Mouse (Mus musculus) erythroid progenitor cell, adult 5-6 weeks (primary cell): ENCODE data around the gene Yap1. TPM values are rescaled to one million over a fixed set of nuclear protein-coding genes. Genes with fewer than 3 reads are reported as not detected.

Experiments
- total RNA-seq, 2 experiments: library from RNA; stranded (forward) in 1 of 2; stranded (reverse) in 1 of 2; fragments of 150-400 nt in 1 of 2; fragments of 186-747, 209-891 nt in 1 of 2; gene quantifications; 2 replicates each; pipeline versions ENCODE4 v1.2.3 to v1.2.4; 2015 to 2017; ENCODE audit warnings: low replicate concordance in 2 of 2

Yap1 gene
- total RNA-seq, 2 experiments from 2014 or later, result 2.5 TPM; not detected in 1

Other genes starting within 250 kb of the Yap1 start
- gene Tmem123, start 240.6 kb downstream of the Yap1 start, total RNA-seq (2015; ENCODE audit: low replicate concordance), result 57.3 and 114 TPM in 2 replicates
- gene Tmem123, start 240.6 kb downstream of the Yap1 start, total RNA-seq (2017; ENCODE audit: low replicate concordance), result 46.1 and 53.9 TPM in 2 replicates
- gene Birc2, start 167.5 kb downstream of the Yap1 start, total RNA-seq (2015; ENCODE audit: low replicate concordance), result 56.6 and 59.9 TPM in 2 replicates
- 45.6 and 63.0 TPM in 2 replicates for gene Birc2, start 167.5 kb downstream of the Yap1 start, total RNA-seq (2017; ENCODE audit: low replicate concordance)
- gene Birc3, start 131.4 kb downstream of the Yap1 start, total RNA-seq (2015; ENCODE audit: low replicate concordance), result 6.7 and 12.3 TPM in 2 replicates
- gene Birc3, start 131.4 kb downstream of the Yap1 start, total RNA-seq (2017; ENCODE audit: low replicate concordance), result 12.0 and 18.7 TPM in 2 replicates
- gene Cfap300, start 38.2 kb upstream of the Yap1 start, total RNA-seq (2015; ENCODE audit: low replicate concordance), result not detected in 2 replicates
- gene Cfap300, start 38.2 kb upstream of the Yap1 start, total RNA-seq (2017; ENCODE audit: low replicate concordance), result not detected in 2 replicates
- not detected in 2 replicates for gene Cep126, start 129.7 kb upstream of the Yap1 start, total RNA-seq (2015; ENCODE audit: low replicate concordance)
- not detected in 2 replicates for gene Cep126, start 129.7 kb upstream of the Yap1 start, total RNA-seq (2017; ENCODE audit: low replicate concordance)